Mouse (Mus musculus) NIH3T3 (cell line): ENCODE data around the gene Pip5k1b.

Experiments used
- DNase-seq: peaks from one replicate; pipeline ENCODE4 v3.0.0-alpha.2; 2012; ENCODE audit warnings: low read depth

Pip5k1b gene

DNA sequence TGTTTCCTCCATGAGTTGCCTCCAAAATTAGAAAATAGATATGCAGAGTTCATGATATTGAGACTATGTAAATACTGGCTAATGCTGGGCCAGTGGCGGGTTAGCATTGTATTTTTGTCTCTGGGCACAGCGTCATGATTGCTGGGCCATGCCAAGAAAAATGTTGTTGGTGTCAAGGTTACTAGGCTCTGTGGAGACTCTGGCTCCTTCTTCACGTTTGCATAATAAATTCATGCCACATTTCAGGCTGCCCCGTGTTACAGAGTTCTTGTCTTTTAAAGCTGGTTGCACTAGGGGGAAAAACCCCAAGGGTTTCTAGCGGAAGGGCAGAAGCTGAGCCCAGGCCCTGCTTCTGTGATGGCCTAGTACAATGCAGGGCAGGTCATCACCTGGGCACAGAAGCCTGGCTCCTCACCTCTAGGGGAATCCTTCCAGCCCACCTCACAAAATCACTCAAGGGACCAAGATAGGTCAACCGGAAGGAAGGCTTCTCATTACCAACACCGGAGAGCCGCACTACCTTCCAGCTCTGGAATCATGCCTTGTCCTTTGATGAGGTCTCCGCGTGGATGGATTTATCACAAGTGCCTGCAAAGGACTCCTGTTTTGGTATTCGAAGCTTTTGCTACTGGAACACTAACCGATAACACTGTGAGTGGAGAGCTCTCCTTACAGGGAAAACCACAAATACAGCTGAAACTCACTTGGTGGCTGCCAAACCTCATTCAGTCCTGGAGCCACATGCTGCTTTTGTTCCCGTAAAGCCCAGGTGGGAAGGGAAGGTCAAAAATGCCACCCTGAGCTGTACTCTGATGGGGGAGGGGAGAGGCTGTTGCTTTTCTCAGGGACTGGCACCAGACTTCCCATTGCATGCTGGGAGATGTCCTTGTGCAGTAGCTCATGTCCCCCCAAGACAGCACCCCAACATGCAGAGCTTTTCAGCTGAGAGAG is 248.1 kb downstream of the Pip5k1b start:
- no peak for DNase-seq

GRCm38 (mm10) chr19:24306351-24306750 is 249.3 kb downstream of the Pip5k1b start:
- DNase-seq = peak; percentile 38

GRCm38 (mm10) chr19:24302198-24302597 is 253.5 kb downstream of the Pip5k1b start:
- DNase-seq = no peak

DNA sequence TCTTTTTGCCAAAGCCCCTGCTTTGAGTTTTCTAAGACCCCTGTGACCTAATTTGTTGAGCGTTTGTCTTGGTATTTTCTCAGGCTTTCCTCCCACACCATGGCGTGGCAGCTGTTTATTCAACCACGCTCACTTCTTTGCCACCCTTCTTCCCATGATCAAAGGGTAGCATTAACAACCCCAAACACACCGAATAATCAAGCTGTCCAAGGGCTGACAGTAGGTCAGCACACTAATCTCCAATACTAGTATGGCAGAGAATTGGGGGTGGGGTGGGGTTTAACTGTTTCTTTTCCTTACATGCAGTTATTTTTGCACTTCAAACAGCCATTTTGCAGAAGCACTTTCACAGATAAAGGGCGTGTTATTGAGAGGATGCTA is 253.9 kb downstream of the Pip5k1b start:
- DNase-seq = no peak

DNA sequence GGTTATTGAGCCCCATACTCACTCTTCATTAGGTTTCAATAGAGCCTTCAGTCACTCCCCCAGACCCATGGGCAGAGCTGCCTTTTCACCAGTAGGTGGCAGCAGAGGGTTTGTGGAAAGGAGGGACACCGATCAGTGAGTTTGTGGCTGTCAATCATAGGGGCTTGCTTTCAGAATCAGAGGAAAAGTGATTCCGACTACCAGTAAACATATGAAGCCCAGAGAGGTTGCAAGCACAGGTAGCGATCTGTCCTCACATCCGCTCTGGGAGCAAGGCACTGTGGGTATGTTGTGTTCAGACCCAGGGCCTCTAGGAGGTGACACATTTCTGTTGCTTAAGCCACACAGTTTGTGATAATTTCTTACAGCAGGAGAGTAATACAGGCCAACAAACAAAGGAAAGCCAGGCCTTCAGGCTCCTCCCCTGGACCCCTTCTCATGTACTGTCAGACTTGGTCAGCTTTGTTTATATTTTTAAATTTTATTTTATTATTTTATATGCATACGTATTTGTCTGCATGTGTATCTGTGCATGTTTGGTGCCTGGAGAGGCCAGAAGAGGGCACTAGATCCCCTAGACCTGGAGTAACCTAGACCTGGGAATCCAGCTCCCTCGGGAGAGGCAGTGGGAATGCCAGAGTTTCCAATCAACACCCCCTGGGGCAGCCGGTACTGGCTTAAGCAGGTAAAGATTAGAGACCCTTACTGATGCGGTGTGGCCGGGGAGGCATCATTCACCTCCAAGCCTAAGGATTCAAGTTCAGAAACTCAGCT is 254.5 kb downstream of the Pip5k1b start:
- peak; percentile 91 for DNase-seq

DNA sequence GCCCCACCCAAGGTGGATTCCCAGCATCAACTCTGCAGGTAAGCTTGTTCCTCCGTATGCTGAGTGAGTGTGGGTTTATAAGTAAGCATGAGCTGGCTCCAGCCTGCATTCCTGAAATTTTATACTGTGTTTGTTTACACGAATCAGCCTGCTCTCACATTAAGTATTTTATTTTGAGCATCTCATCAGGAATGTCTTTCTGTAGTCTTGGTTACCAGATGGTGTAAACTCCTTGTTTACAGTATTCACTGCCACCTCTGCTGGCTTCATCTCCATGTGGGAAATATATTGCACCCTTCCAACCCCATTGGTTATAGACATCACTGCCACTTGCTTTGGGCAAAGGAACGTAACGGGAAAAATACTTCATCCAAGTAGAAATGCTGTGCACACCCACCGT is 262.1 kb downstream of the Pip5k1b start:
- peak; percentile 25 for DNase-seq

DNA sequence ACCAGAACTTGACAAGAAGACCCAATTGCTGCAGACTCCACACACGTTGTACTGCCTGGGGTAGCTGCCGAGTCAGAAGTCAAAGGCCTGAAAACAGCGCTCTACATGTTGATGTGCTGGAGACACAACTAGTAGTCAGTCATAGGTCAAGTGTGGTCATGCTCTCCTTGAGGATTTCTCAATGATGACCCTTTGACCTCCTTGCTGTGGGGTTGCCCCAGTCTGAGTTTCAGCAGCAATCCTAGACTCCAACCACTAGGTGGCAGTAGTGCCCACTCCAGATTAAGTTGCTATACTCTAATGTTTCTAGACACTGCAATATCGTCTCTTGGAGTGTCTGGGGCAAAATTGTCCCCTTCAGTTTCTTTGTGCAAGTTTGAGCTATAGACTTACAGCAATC is 271.5 kb downstream of the Pip5k1b start:
- DNase-seq = peak; percentile 81

GRCm38 (mm10) chr19:24281288-24281980 is 274.2 kb downstream of the Pip5k1b start:
- peak; percentile 26 for DNase-seq

- DNase-seq = peak; percentile 92
Measured at GRCm38 (mm10) chr19:24280601-24281228, 275.0 kb downstream of the Pip5k1b start, which contains the start of gene Fxn. Gene Fxn, minus strand, starts transcription at chr19:24280605.

GRCm38 (mm10) chr19:24279706-24280600 is 275.7 kb downstream of the Pip5k1b start:
- DNase-seq = peak; percentile 94

GRCm38 (mm10) chr19:24278859-24279258 is 276.8 kb downstream of the Pip5k1b start:
- no peak for DNase-seq

DNA sequence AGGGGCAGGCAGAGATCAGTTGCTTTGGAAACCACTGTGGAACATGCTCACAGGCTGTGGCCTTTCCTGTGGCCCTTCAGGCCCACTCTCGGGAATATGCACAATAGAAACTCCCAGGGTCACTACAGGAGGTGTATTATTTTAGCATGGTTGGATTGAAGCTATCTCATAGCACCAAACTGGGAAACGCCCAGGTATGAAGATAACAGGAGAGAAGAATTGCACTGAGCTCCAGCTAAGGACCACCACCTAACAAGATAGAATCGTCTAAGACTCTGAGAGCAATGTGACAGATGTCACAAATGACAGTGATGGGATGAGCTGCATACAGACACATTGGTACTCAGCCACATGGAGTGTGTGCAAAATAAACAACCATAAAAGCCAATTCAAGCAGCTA is 281.4 kb downstream of the Pip5k1b start:
- no peak for DNase-seq

GRCm38 (mm10) chr19:24271746-24272426 is 283.8 kb downstream of the Pip5k1b start:
- peak; percentile 97 for DNase-seq

GRCm38 (mm10) chr19:24271326-24271725 is 284.3 kb downstream of the Pip5k1b start:
- no peak for DNase-seq

DNA sequence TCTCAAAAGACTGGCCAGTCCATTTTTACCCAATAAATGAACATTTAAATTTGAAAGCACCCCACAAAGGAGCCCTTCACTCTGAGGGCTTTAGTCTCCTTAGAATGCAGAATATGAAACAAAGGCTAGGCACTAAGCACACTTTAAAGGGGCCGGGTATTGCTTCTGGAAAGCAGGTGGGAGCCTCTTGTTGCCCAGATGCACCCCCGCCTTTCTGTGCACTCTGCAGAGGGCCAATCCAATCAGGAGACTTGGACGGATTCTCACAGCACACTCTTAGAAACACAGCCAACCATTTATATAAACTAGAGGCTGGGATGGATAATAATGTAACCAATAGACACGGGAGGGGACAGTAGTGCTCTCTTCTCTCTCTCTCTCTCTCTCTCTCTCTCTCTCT is 287.1 kb downstream of the Pip5k1b start:
- no peak for DNase-seq

- DNase-seq = no peak
Measured at GRCm38 (mm10) chr19:24266046-24266830, 289.4 kb downstream of the Pip5k1b start.

DNA sequence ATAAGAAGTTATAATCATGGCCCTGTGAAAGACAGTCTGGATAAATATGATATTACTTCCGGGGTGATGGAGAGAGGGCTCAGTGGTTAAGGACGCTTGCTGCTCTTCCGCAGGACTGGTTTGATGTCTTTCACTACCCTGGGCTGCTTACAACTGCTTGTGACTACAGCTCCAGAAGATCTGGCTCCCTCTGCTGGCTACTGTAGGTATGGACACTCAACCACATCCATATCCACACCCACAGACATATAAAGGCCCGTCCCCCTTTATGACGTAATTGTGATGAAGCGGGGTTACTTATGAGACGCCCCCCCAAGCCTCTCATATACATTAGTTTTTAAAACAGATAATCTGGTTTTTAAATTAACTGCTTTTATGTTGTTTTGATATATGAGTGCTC is 290.7 kb downstream of the Pip5k1b start:
- DNase-seq = peak; percentile 91

GRCm38 (mm10) chr19:24262736-24263135 is 292.9 kb downstream of the Pip5k1b start:
- DNase-seq = no peak
